Mouse (Mus musculus): ENCODE measurements around the gene Mfsd11. TPM values are rescaled to one million over a fixed set of nuclear protein-coding genes. Genes with fewer than 3 reads are reported as not detected.

Mfsd11 gene
- polyA plus RNA-seq, 2 experiments, result 5.6 to 7.4 TPM

- H3K27ac ChIP-seq, result no peak overlapping the region
- DNase-seq (ENCODE audit: low read depth in 3 of 3, low spot score in 3 of 3), result no peak
- H3K9ac ChIP-seq (replicated peaks), result no peak overlapping the region
- no peaks in the 10 kb centered on the region for H3K9me3 ChIP-seq (ENCODE audit: control insufficient read depth, low read length)
- no peak for ATAC-seq (ENCODE audit: insufficient read depth)
- H3K36me3 ChIP-seq (replicated peaks; ENCODE audit: control insufficient read depth, insufficient read depth, low read depth), result no peaks in the 10 kb centered on the region
- H3K27me3 ChIP-seq (ENCODE audit: control insufficient read depth, insufficient read depth, low read length), result no peaks in the 10 kb centered on the region
- no peak overlapping the region for H3K4me3 ChIP-seq (ENCODE audit: insufficient read depth in 1 of 2, low read depth in 2 of 2, low read length in 2 of 2)
- WGBS (ENCODE audit: insufficient replicate concordance), result 66% methylated on average over 5 of the region's 5 CpGs
- TF ChIP-seq CTCF (IDR thresholded peaks at IDR 0.05; ENCODE audit: low read depth) (no peak), EP300 (IDR thresholded peaks at IDR 0.05; ENCODE audit: low read depth) (no peak)
- no peaks in the 10 kb centered on the region for H3K4me1 ChIP-seq (replicated peaks; ENCODE audit: control insufficient read depth in 2 of 2, insufficient read depth in 2 of 2, low read length in 1 of 2)
- no peak overlapping the region for H3K4me2 ChIP-seq (ENCODE audit: low read depth)
Observed at GRCm38 (mm10) chr11:116817567-116817966, 34.7 kb upstream of the Mfsd11 start.

GRCm38 (mm10) chr11:116818722-116819121 lies 33.5 kb upstream of the Mfsd11 start:
- H3K4me2 ChIP-seq (ENCODE audit: low read depth), result no peak overlapping the region
- H3K9me3 ChIP-seq (ENCODE audit: control insufficient read depth, low read length), result no peaks in the 10 kb centered on the region
- no peaks in the 10 kb centered on the region for H3K4me1 ChIP-seq (replicated peaks; ENCODE audit: control insufficient read depth in 2 of 2, insufficient read depth in 2 of 2, low read length in 1 of 2)
- no peaks in the 10 kb centered on the region for H3K36me3 ChIP-seq (replicated peaks; ENCODE audit: control insufficient read depth, insufficient read depth, low read depth)
- no peak overlapping the region for H3K27ac ChIP-seq
- no peak for DNase-seq (ENCODE audit: low read depth in 3 of 3, low spot score in 3 of 3)
- H3K4me3 ChIP-seq (ENCODE audit: insufficient read depth in 1 of 2, low read depth in 2 of 2, low read length in 2 of 2), result no peak overlapping the region
- no peaks in the 10 kb centered on the region for H3K27me3 ChIP-seq (ENCODE audit: control insufficient read depth, insufficient read depth, low read length)
- no peak overlapping the region for H3K9ac ChIP-seq (replicated peaks)
- ATAC-seq (ENCODE audit: insufficient read depth), result no peak
- WGBS (ENCODE audit: insufficient replicate concordance), result 49% methylated on average over 8 of the region's 8 CpGs
- TF ChIP-seq CTCF (IDR thresholded peaks at IDR 0.05; ENCODE audit: low read depth) (no peak), EP300 (IDR thresholded peaks at IDR 0.05; ENCODE audit: low read depth) (no peak)

GRCm38 (mm10) chr11:116819932-116820593 lies 32.2 kb upstream of the Mfsd11 start:
- Histone ChIP-seq H3K27ac (no peak overlapping the region), H3K27me3 (ENCODE audit: control insufficient read depth, insufficient read depth, low read length) (no peaks in the 10 kb centered on the region), H3K9me3 (ENCODE audit: control insufficient read depth, low read length) (no peaks in the 10 kb centered on the region), H3K36me3 (replicated peaks; ENCODE audit: control insufficient read depth, insufficient read depth, low read depth) (no peaks in the 10 kb centered on the region), H3K4me2 (ENCODE audit: low read depth) (no peak overlapping the region), H3K4me3 (ENCODE audit: insufficient read depth in 1 of 2, low read depth in 2 of 2, low read length in 2 of 2) (no peak overlapping the region), H3K4me1 (replicated peaks; ENCODE audit: control insufficient read depth in 2 of 2, insufficient read depth in 2 of 2, low read length in 1 of 2) (no peaks in the 10 kb centered on the region), H3K9ac (replicated peaks) (no peak overlapping the region)
- ATAC-seq (ENCODE audit: insufficient read depth) (no peak), DNase-seq (ENCODE audit: low read depth in 3 of 3, low spot score in 3 of 3) (no peak)
- 69% methylated on average over 5 of the region's 5 CpGs for WGBS (ENCODE audit: insufficient replicate concordance)
- TF ChIP-seq CTCF (IDR thresholded peaks at IDR 0.05; ENCODE audit: low read depth) (no peak), EP300 (IDR thresholded peaks at IDR 0.05; ENCODE audit: low read depth) (no peak)

- WGBS (ENCODE audit: insufficient replicate concordance), result 49% methylated on average over 13 of the region's 13 CpGs
- Histone ChIP-seq H3K27ac (no peak overlapping the region), H3K9me3 (ENCODE audit: control insufficient read depth, low read length) (no peaks in the 10 kb centered on the region), H3K9ac (replicated peaks) (no peak overlapping the region), H3K4me2 (ENCODE audit: low read depth) (no peak overlapping the region), H3K27me3 (ENCODE audit: control insufficient read depth, insufficient read depth, low read length) (no peaks in the 10 kb centered on the region; the same call in 1 of the 2 replicates), H3K4me3 (ENCODE audit: insufficient read depth in 1 of 2, low read depth in 2 of 2, low read length in 2 of 2) (no peak overlapping the region), H3K4me1 (replicated peaks; ENCODE audit: control insufficient read depth in 2 of 2, insufficient read depth in 2 of 2, low read length in 1 of 2) (no peaks in the 10 kb centered on the region), H3K36me3 (replicated peaks; ENCODE audit: control insufficient read depth, insufficient read depth, low read depth) (no peaks in the 10 kb centered on the region)
- DNase-seq (ENCODE audit: low read depth in 3 of 3, low spot score in 3 of 3) (no peak), ATAC-seq (ENCODE audit: insufficient read depth) (no peak)
- TF ChIP-seq CTCF (IDR thresholded peaks at IDR 0.05; ENCODE audit: low read depth) (no peak), EP300 (IDR thresholded peaks at IDR 0.05; ENCODE audit: low read depth) (no peak)
Observed at GRCm38 (mm10) chr11:116821057-116821940, 30.9 kb upstream of the Mfsd11 start.

GRCm38 (mm10) chr11:116822215-116822614 lies 30.0 kb upstream of the Mfsd11 start:
- H3K4me2 ChIP-seq (ENCODE audit: low read depth), result no peak overlapping the region
- 69% methylated on average over 10 of the region's 10 CpGs for WGBS (ENCODE audit: insufficient replicate concordance)
- no peak for DNase-seq (ENCODE audit: low read depth in 3 of 3, low spot score in 3 of 3)
- TF ChIP-seq CTCF (IDR thresholded peaks at IDR 0.05; ENCODE audit: low read depth) (no peak), EP300 (IDR thresholded peaks at IDR 0.05; ENCODE audit: low read depth) (no peak)
- H3K4me3 ChIP-seq (ENCODE audit: insufficient read depth in 1 of 2, low read depth in 2 of 2, low read length in 2 of 2), result no peak overlapping the region
- ATAC-seq (ENCODE audit: insufficient read depth), result no peak
- H3K9me3 ChIP-seq (ENCODE audit: control insufficient read depth, low read length), result no peaks in the 10 kb centered on the region
- no peaks in the 10 kb centered on the region for H3K4me1 ChIP-seq (replicated peaks; ENCODE audit: control insufficient read depth in 2 of 2, insufficient read depth in 2 of 2, low read length in 1 of 2)
- no peak overlapping the region for H3K27ac ChIP-seq
- no peak overlapping the region for H3K9ac ChIP-seq (replicated peaks)
- H3K27me3 ChIP-seq (ENCODE audit: control insufficient read depth, insufficient read depth, low read length), result peaks cover 7% of the 10 kb centered on the region
- H3K36me3 ChIP-seq (replicated peaks; ENCODE audit: control insufficient read depth, insufficient read depth, low read depth), result no peaks in the 10 kb centered on the region

All from liver, embryonic 14.5 days (tissue).